Mouse (Mus musculus): ENCODE measurements around the gene Slc12a8. TPM values are rescaled to one million over a fixed set of nuclear protein-coding genes. Genes with fewer than 3 reads are reported as not detected.
A peak's percentile ranks its signal among the peaks of the same experiment; 100 is the strongest.

Gene Slc12a8
- polyA plus RNA-seq, 1 experiment from 2014 or later = 0.80 TPM

- H3K36me3 ChIP-seq = no peaks in the 10 kb centered on the region
- no peak overlapping the region for H3K9ac ChIP-seq (replicated peaks)
- ATAC-seq (ENCODE audit: low FRiP score, low read depth) = no peak
- peak overlapping the region; percentile 39; the same call in 1 of the 2 replicates for H3K27ac ChIP-seq (replicated peaks)
- no peaks in the 10 kb centered on the region for H3K9me3 ChIP-seq
- H3K4me2 ChIP-seq (replicated peaks) = no peak overlapping the region
- WGBS = 66% methylated on average over 3 of the region's 3 CpGs
- H3K4me1 ChIP-seq = peaks cover 48% of the 10 kb centered on the region
- H3K4me3 ChIP-seq = no peak overlapping the region
- no peaks in the 10 kb centered on the region for H3K27me3 ChIP-seq
Observed at GRCm38 (mm10) chr16:33682651-33683050, 165.5 kb downstream of the Slc12a8 start.

- Histone ChIP-seq H3K4me1 (peaks cover 55% of the 10 kb centered on the region), H3K36me3 (no peaks in the 10 kb centered on the region), H3K27me3 (no peaks in the 10 kb centered on the region), H3K4me2 (replicated peaks) (peak overlapping the region; percentile 79), H3K27ac (replicated peaks) (peak overlapping the region; percentile 85), H3K9me3 (no peaks in the 10 kb centered on the region), H3K4me3 (peak overlapping the region; percentile 88), H3K9ac (replicated peaks) (peak overlapping the region; percentile 96)
- peak; percentile 40; the same call in 1 of the 2 replicates for ATAC-seq (ENCODE audit: low FRiP score, low read depth)
- WGBS = 58% methylated on average over 13 of the region's 13 CpGs
Observed at GRCm38 (mm10) chr16:33683206-33684161, 166.4 kb downstream of the Slc12a8 start.

GRCm38 (mm10) chr16:33684162-33684702, 167.1 kb downstream of the Slc12a8 start, which contains the start of gene Heg1:
Gene Heg1 (plus strand): TSS chr16:33684370.
- under 1% methylated on average over 40 of the region's 57 CpGs for WGBS
- Histone ChIP-seq H3K9ac (replicated peaks) (peak within 1 kb of the TSS; percentile 96), H3K4me1 (peaks cover 60% of the 10 kb centered on the region)

GRCm38 (mm10) chr16:33684703-33685701, 167.9 kb downstream of the Slc12a8 start:
- Histone ChIP-seq H3K27me3 (no peaks in the 10 kb centered on the region), H3K27ac (replicated peaks) (peak overlapping the region; percentile 85), H3K4me2 (replicated peaks) (peak overlapping the region; percentile 79), H3K9me3 (no peaks in the 10 kb centered on the region), H3K36me3 (no peaks in the 10 kb centered on the region), H3K4me3 (peak overlapping the region; percentile 88), H3K4me1 (peaks cover 64% of the 10 kb centered on the region), H3K9ac (replicated peaks) (peak overlapping the region; percentile 96)
- WGBS = under 1% methylated on average over 46 of the region's 46 CpGs
- ATAC-seq (ENCODE audit: low FRiP score, low read depth) = peak; percentile 50

More at GRCm38 (mm10) chr16:33684162-33684702, 167.1 kb downstream of the Slc12a8 start, which contains the start of gene Heg1:
- Histone ChIP-seq H3K27ac (replicated peaks) (peak within 1 kb of the TSS; percentile 85), H3K4me2 (replicated peaks) (peak within 1 kb of the TSS; percentile 79), H3K4me3 (peak within 1 kb of the TSS; percentile 88), H3K27me3 (no peaks in the 10 kb centered on the region), H3K36me3 (no peaks in the 10 kb centered on the region), H3K9me3 (no peaks in the 10 kb centered on the region)
- ATAC-seq (ENCODE audit: low FRiP score, low read depth) = peak; percentile 73

GRCm38 (mm10) chr16:33686056-33686455, 168.9 kb downstream of the Slc12a8 start:
- Histone ChIP-seq H3K36me3 (no peaks in the 10 kb centered on the region), H3K27ac (replicated peaks) (peak overlapping the region; percentile 85; the same call in 1 of the 2 replicates), H3K9ac (replicated peaks) (peak overlapping the region; percentile 96), H3K9me3 (no peaks in the 10 kb centered on the region), H3K27me3 (no peaks in the 10 kb centered on the region), H3K4me1 (peaks cover 65% of the 10 kb centered on the region), H3K4me2 (replicated peaks) (peak overlapping the region; percentile 79), H3K4me3 (peak overlapping the region; percentile 88)
- no peak for ATAC-seq (ENCODE audit: low FRiP score, low read depth)
- WGBS = 46% methylated on average over 1 of the region's 1 CpGs

GRCm38 (mm10) chr16:33687724-33688123, 170.6 kb downstream of the Slc12a8 start:
- no peak for ATAC-seq (ENCODE audit: low FRiP score, low read depth)
- H3K4me2 ChIP-seq (replicated peaks) = peak overlapping the region; percentile 79
- H3K27me3 ChIP-seq = no peaks in the 10 kb centered on the region
- peaks cover 79% of the 10 kb centered on the region for H3K4me1 ChIP-seq
- peak overlapping the region; percentile 96; the same call in 1 of the 2 replicates for H3K9ac ChIP-seq (replicated peaks)
- peak overlapping the region; percentile 88 for H3K4me3 ChIP-seq
- H3K9me3 ChIP-seq = no peaks in the 10 kb centered on the region
- WGBS = 63% methylated on average over 3 of the region's 3 CpGs
- peak overlapping the region; percentile 85; the same call in 1 of the 2 replicates for H3K27ac ChIP-seq (replicated peaks)
- H3K36me3 ChIP-seq = no peaks in the 10 kb centered on the region

- no peak overlapping the region for H3K4me3 ChIP-seq
- ATAC-seq (ENCODE audit: low FRiP score, low read depth) = no peak
- no peak overlapping the region for H3K4me2 ChIP-seq (replicated peaks)
- no peaks in the 10 kb centered on the region for H3K27me3 ChIP-seq
- H3K4me1 ChIP-seq = peaks cover 68% of the 10 kb centered on the region
- 83% methylated on average over 6 of the region's 6 CpGs for WGBS
- H3K36me3 ChIP-seq = peaks cover 7% of the 10 kb centered on the region; the same call in 1 of the 2 replicates
- H3K9me3 ChIP-seq = no peaks in the 10 kb centered on the region
- H3K9ac ChIP-seq (replicated peaks) = no peak overlapping the region
- peak overlapping the region; percentile 58 for H3K27ac ChIP-seq (replicated peaks)
Observed at GRCm38 (mm10) chr16:33690975-33691747, 174.0 kb downstream of the Slc12a8 start.

- 92% methylated on average over 1 of the region's 1 CpGs for WGBS
- no peak overlapping the region for H3K4me2 ChIP-seq (replicated peaks)
- H3K27me3 ChIP-seq = no peaks in the 10 kb centered on the region
- peaks cover 69% of the 10 kb centered on the region for H3K4me1 ChIP-seq
- H3K9ac ChIP-seq (replicated peaks) = no peak overlapping the region
- no peaks in the 10 kb centered on the region for H3K9me3 ChIP-seq
- peaks cover 7% of the 10 kb centered on the region; the same call in 1 of the 2 replicates for H3K36me3 ChIP-seq
- ATAC-seq (ENCODE audit: low FRiP score, low read depth) = no peak
- H3K4me3 ChIP-seq = no peak overlapping the region
- no peak overlapping the region for H3K27ac ChIP-seq (replicated peaks)
Observed at GRCm38 (mm10) chr16:33693553-33693952, 176.4 kb downstream of the Slc12a8 start.

- no peak overlapping the region for H3K4me3 ChIP-seq
- H3K27me3 ChIP-seq = no peaks in the 10 kb centered on the region
- H3K4me1 ChIP-seq = peaks cover 65% of the 10 kb centered on the region
- peaks cover 7% of the 10 kb centered on the region; the same call in 1 of the 2 replicates for H3K36me3 ChIP-seq
- no peak overlapping the region for H3K9ac ChIP-seq (replicated peaks)
- H3K9me3 ChIP-seq = no peaks in the 10 kb centered on the region
- H3K4me2 ChIP-seq (replicated peaks) = no peak overlapping the region
- WGBS = 69% methylated on average over 13 of the region's 13 CpGs
- H3K27ac ChIP-seq (replicated peaks) = peak overlapping the region; percentile 67
- no peak for ATAC-seq (ENCODE audit: low FRiP score, low read depth)
Observed at GRCm38 (mm10) chr16:33696811-33697575, 179.9 kb downstream of the Slc12a8 start.

GRCm38 (mm10) chr16:33697576-33698276, 180.6 kb downstream of the Slc12a8 start:
- H3K27me3 ChIP-seq = no peaks in the 10 kb centered on the region
- peak overlapping the region; percentile 67 for H3K27ac ChIP-seq (replicated peaks)
- no peaks in the 10 kb centered on the region for H3K9me3 ChIP-seq
- H3K9ac ChIP-seq (replicated peaks) = no peak overlapping the region
- no peak overlapping the region for H3K4me3 ChIP-seq
- no peak for ATAC-seq (ENCODE audit: low FRiP score, low read depth)
- no peak overlapping the region for H3K4me2 ChIP-seq (replicated peaks)
- 40% methylated on average over 9 of the region's 9 CpGs for WGBS
- peaks cover 58% of the 10 kb centered on the region for H3K4me1 ChIP-seq
- peaks cover 7% of the 10 kb centered on the region; the same call in 1 of the 2 replicates for H3K36me3 ChIP-seq
